Mouse (Mus musculus): ENCODE data around the gene Gm5431. TPM values are rescaled to one million over a fixed set of nuclear protein-coding genes. Genes with fewer than 3 reads are reported as not detected.

Gene Gm5431
- polyA plus RNA-seq, 1 experiment from 2014 or later, result 0.28 TPM

- H3K4me3 ChIP-seq, result no peak overlapping the region
- no peaks in the 10 kb centered on the region for H3K36me3 ChIP-seq
- peaks cover 12% of the 10 kb centered on the region for H3K27me3 ChIP-seq
- no peak overlapping the region for H3K9ac ChIP-seq
- 73% methylated on average over 7 of the region's 7 CpGs for WGBS
- ATAC-seq (ENCODE audit: insufficient number of reproducible peaks, insufficient read depth, low FRiP score, low TSS enrichment, low read depth), result no peak
- H3K27ac ChIP-seq, result no peak overlapping the region
- H3K4me1 ChIP-seq, result peaks cover 16% of the 10 kb centered on the region; the same call in 1 of the 2 replicates
- H3K9me3 ChIP-seq, result no peaks in the 10 kb centered on the region
- peak overlapping the region; percentile 80; the same call in 1 of the 2 replicates for H3K4me2 ChIP-seq
Measured at GRCm38 (mm10) chr11:48869380-48870110, 32.5 kb downstream of the Gm5431 start.

DNA sequence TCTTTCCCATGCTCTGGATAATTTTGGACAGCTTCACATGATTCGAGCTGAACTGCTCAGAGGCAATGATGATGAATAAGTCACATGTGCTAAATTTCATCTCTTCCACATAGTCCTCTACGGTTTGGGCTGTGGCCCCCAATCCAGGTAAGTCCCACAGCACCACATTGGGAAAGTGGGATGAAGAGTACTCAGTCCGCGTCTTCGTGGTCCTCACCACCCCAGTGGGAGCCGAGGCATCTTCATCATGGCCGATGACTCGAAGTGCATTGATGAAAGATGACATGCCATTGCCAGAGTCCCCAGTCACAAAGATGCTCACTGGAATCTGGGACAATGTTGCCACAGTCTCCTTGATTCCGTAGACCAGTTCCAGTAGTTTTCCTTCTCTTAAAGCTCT, 35.5 kb downstream of the Gm5431 start:
- Histone ChIP-seq H3K27ac (no peak overlapping the region), H3K4me2 (no peak overlapping the region), H3K9me3 (no peaks in the 10 kb centered on the region), H3K27me3 (no peaks in the 10 kb centered on the region; the same call in 1 of the 2 replicates), H3K36me3 (no peaks in the 10 kb centered on the region), H3K4me1 (peaks cover 6% of the 10 kb centered on the region; the same call in 1 of the 2 replicates), H3K4me3 (no peak overlapping the region), H3K9ac (no peak overlapping the region)
- ATAC-seq (ENCODE audit: insufficient number of reproducible peaks, insufficient read depth, low FRiP score, low TSS enrichment, low read depth), result no peak
- WGBS, result 93% methylated on average over 9 of the region's 9 CpGs

DNA sequence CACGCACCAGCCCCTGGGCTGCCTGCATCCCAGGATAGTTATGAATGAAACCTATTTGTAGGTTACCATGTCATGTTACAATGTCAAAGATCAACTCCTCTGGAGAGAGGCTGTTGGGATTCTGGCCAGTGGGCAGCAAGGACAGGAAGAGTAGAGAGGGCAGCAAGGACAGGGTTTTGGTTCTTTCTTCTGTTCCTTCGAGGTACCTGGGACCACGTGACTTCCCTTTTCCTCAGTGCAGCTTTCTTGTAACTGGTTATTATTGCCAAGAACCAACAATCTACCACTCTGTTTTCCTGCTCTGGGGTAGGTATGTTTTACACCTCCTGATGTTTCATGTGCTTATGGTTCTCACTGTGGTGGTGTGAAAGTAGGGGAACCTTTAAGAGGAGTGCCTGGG, 38.2 kb downstream of the Gm5431 start:
- Histone ChIP-seq H3K9me3 (no peaks in the 10 kb centered on the region), H3K4me2 (no peak overlapping the region), H3K9ac (no peak overlapping the region), H3K4me3 (no peak overlapping the region), H3K4me1 (0 out of 2 replicates have a peak, but pooled peaks cover 1% of the 10 kb centered on the region), H3K27ac (no peak overlapping the region), H3K27me3 (peaks cover 10% of the 10 kb centered on the region), H3K36me3 (no peaks in the 10 kb centered on the region)
- 74% methylated on average over 3 of the region's 3 CpGs for WGBS
- ATAC-seq (ENCODE audit: insufficient number of reproducible peaks, insufficient read depth, low FRiP score, low TSS enrichment, low read depth), result no peak

- no peak for ATAC-seq (ENCODE audit: insufficient number of reproducible peaks, insufficient read depth, low FRiP score, low TSS enrichment, low read depth)
- Histone ChIP-seq H3K36me3 (no peaks in the 10 kb centered on the region), H3K9me3 (no peaks in the 10 kb centered on the region), H3K4me1 (peaks cover 11% of the 10 kb centered on the region), H3K27ac (no peak overlapping the region), H3K4me2 (no peak overlapping the region), H3K4me3 (no peak overlapping the region), H3K9ac (no peak overlapping the region), H3K27me3 (peaks cover 10% of the 10 kb centered on the region)
- WGBS, result 59% methylated on average over 1 of the region's 1 CpGs
Measured at GRCm38 (mm10) chr11:48862784-48863319, 39.2 kb downstream of the Gm5431 start.

DNA sequence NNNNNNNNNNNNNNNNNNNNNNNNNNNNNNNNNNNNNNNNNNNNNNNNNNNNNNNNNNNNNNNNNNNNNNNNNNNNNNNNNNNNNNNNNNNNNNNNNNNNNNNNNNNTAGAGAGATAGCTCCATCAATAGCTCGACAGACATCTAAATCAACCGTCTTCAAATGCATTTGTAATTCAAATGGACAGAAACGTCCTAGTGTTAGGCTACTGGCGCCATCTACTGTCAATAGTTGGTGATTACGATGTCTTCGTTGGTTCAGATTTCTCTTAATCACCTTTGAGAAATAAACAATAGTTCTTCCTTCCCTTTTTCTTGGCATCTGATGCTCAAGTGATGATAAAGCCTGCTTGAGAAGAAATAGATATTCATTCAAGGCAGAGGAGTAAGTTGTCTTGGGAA, 43.0 kb downstream of the Gm5431 start:
- Histone ChIP-seq H3K9me3 (no peaks in the 10 kb centered on the region), H3K4me1 (peaks cover 21% of the 10 kb centered on the region), H3K4me2 (peak overlapping the region; percentile 86), H3K27me3 (peaks cover 10% of the 10 kb centered on the region), H3K4me3 (peak overlapping the region; percentile 69), H3K36me3 (no peaks in the 10 kb centered on the region), H3K9ac (no peak overlapping the region), H3K27ac (no peak overlapping the region)
- under 1% methylated on average over 6 of the region's 6 CpGs for WGBS
- no peak for ATAC-seq (ENCODE audit: insufficient number of reproducible peaks, insufficient read depth, low FRiP score, low TSS enrichment, low read depth)

- H3K36me3 ChIP-seq, result no peaks in the 10 kb centered on the region
- ATAC-seq (ENCODE audit: insufficient number of reproducible peaks, insufficient read depth, low FRiP score, low TSS enrichment, low read depth), result peak; percentile 33
- peaks cover 12% of the 10 kb centered on the region for H3K27me3 ChIP-seq
- H3K27ac ChIP-seq, result no peak overlapping the region
- peak overlapping the region; percentile 86 for H3K4me2 ChIP-seq
- under 1% methylated on average over 31 of the region's 31 CpGs for WGBS
- no peaks in the 10 kb centered on the region for H3K9me3 ChIP-seq
- H3K4me3 ChIP-seq, result peak overlapping the region; percentile 69
- peak overlapping the region; percentile 72 for H3K9ac ChIP-seq
- peaks cover 18% of the 10 kb centered on the region for H3K4me1 ChIP-seq
Measured at GRCm38 (mm10) chr11:48853474-48854180, 48.4 kb downstream of the Gm5431 start.

GRCm38 (mm10) chr11:48852624-48853473, 49.2 kb downstream of the Gm5431 start:
- WGBS, result 7% methylated on average over 23 of the region's 23 CpGs
- peak overlapping the region; percentile 86 for H3K4me2 ChIP-seq
- H3K4me3 ChIP-seq, result peak overlapping the region; percentile 69
- H3K27me3 ChIP-seq, result peaks cover 19% of the 10 kb centered on the region
- H3K9me3 ChIP-seq, result no peaks in the 10 kb centered on the region
- H3K27ac ChIP-seq, result no peak overlapping the region
- no peaks in the 10 kb centered on the region for H3K36me3 ChIP-seq
- peaks cover 11% of the 10 kb centered on the region for H3K4me1 ChIP-seq
- no peak; the same call in 1 of the 2 replicates for ATAC-seq (ENCODE audit: insufficient number of reproducible peaks, insufficient read depth, low FRiP score, low TSS enrichment, low read depth)
- H3K9ac ChIP-seq, result peak overlapping the region; percentile 69

DNA sequence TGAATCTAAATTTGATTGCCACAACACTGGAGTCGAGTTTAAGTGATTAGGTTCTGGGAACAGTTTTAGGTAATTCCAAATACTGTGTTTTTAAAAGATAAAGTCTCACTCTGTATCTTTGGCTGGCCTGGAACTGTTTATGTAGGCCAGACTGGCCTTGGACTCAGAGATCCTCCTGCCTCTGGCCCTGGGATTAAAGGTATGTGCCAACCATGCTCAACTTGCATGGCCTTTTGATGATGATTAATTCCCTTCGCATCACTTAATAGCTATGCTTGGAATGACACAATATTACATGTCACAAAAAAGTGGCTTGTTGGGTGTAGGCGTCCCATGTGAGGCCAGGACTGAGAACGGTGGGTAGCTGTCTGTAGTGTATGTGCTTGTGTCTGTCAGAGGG, 49.8 kb downstream of the Gm5431 start:
- H3K27me3 ChIP-seq, result peaks cover 21% of the 10 kb centered on the region
- peaks cover 9% of the 10 kb centered on the region; the same call in 1 of the 2 replicates for H3K4me1 ChIP-seq
- no peak overlapping the region for H3K27ac ChIP-seq
- peak overlapping the region; percentile 86 for H3K4me2 ChIP-seq
- H3K9ac ChIP-seq, result no peak overlapping the region
- H3K9me3 ChIP-seq, result no peaks in the 10 kb centered on the region
- no peak overlapping the region for H3K4me3 ChIP-seq
- H3K36me3 ChIP-seq, result no peaks in the 10 kb centered on the region
- WGBS, result 79% methylated on average over 4 of the region's 4 CpGs
- no peak for ATAC-seq (ENCODE audit: insufficient number of reproducible peaks, insufficient read depth, low FRiP score, low TSS enrichment, low read depth)

DNA sequence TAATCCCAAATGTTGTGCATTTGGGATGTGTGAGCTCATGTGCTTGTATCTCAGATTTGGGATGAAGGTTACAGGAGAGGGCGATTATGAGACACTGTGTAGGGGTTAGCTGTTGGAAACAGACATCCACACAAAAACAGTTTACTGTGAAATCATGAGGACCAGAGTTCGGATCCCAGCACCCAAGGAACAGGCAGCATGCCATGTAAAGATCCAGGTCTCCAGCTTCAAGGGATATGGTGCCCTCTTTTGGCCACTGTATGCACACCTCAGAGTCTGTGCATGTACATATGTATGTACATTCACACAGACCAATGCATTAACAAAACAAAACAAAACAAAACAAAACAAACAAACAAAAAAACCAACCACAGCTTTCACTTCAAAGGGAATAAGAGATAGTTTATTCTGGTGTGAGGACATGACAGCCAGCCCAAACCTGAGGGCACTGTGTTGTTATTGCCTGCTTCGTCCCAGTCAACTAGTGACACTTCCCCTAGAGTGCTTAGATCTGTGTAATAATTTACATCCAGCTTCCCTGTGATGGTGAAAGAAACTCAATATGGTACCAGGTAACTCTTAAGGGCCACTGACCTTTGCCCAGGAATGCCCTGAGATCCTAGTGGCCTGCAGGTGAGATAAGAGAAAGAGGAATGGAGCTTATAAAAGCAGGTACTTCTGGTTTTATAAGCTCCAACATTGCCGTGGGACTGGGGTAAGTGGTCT, 50.6 kb downstream of the Gm5431 start:
- Histone ChIP-seq H3K4me2 (no peak overlapping the region), H3K4me1 (peaks cover 9% of the 10 kb centered on the region; the same call in 1 of the 2 replicates), H3K27me3 (peaks cover 21% of the 10 kb centered on the region), H3K27ac (no peak overlapping the region), H3K9ac (no peak overlapping the region), H3K36me3 (no peaks in the 10 kb centered on the region), H3K4me3 (no peak overlapping the region), H3K9me3 (no peaks in the 10 kb centered on the region)
- WGBS, result 79% methylated on average over 4 of the region's 4 CpGs
- no peak for ATAC-seq (ENCODE audit: insufficient number of reproducible peaks, insufficient read depth, low FRiP score, low TSS enrichment, low read depth)

GRCm38 (mm10) chr11:48850240-48850639, 51.8 kb downstream of the Gm5431 start:
- Histone ChIP-seq H3K4me2 (no peak overlapping the region), H3K4me1 (peaks cover 9% of the 10 kb centered on the region; the same call in 1 of the 2 replicates), H3K4me3 (no peak overlapping the region), H3K36me3 (no peaks in the 10 kb centered on the region), H3K27ac (no peak overlapping the region), H3K9ac (no peak overlapping the region), H3K27me3 (peaks cover 21% of the 10 kb centered on the region), H3K9me3 (no peaks in the 10 kb centered on the region)
- ATAC-seq (ENCODE audit: insufficient number of reproducible peaks, insufficient read depth, low FRiP score, low TSS enrichment, low read depth), result no peak
- WGBS, result 65% methylated on average over 2 of the region's 2 CpGs

All from embryonic facial prominence, embryonic 13.5 days (tissue).